Mouse (Mus musculus) kidney, embryonic 16.5 days (tissue): ENCODE measurements around the gene Ccpg1os. TPM values are rescaled to one million over a fixed set of nuclear protein-coding genes. Genes with fewer than 3 reads are reported as not detected.

Experiments
- ATAC-seq: fragments of 200-750 bp; cut with Nextera tagmentation; 2 replicates; pipeline ENCODE4 v1.8.0; 2017; ENCODE audit warnings: moderate TSS enrichment; ENCODE audit not compliant: low FRiP score, low TSS enrichment
- H3K27ac ChIP-seq: fragments of 300-500 bp; sonication (generic); 2 replicates; pipeline ENCODE4 v1.5.1; 2014; ENCODE audit warnings: low read length
- H3K27me3 ChIP-seq: fragments of 300-500 bp; sonication (generic); 2 replicates; pipeline ENCODE4 v1.6.1; 2014; ENCODE audit warnings: low read length, control low read depth, mixed read lengths; ENCODE audit not compliant: insufficient read depth
- H3K36me3 ChIP-seq: fragments of 300-500 bp; sonication (generic); 2 replicates; pipeline ENCODE4 v1.6.1; 2014; ENCODE audit warnings: low read length, control low read depth, mixed read lengths; ENCODE audit not compliant: insufficient read depth
- H3K4me1 ChIP-seq: fragments of 300-500 bp; sonication (generic); 2 replicates; pipeline ENCODE4 v1.6.1; 2014; ENCODE audit warnings: low read length, control low read depth, mixed read lengths; ENCODE audit not compliant: insufficient read depth
- H3K4me2 ChIP-seq: fragments of 300-500 bp; sonication (generic); replicated peaks from 2 replicates; pipeline ENCODE4 v1.6.1; 2014; ENCODE audit warnings: low read depth, low read length
- H3K4me3 ChIP-seq: fragments of 300-500 bp; sonication (generic); 2 replicates; pipeline ENCODE4 v1.5.1; 2014; ENCODE audit warnings: mild to moderate bottlenecking, low read length
- H3K9ac ChIP-seq: fragments of 300-500 bp; sonication (generic); replicated peaks from 2 replicates; pipeline ENCODE4 v1.6.1; 2014; ENCODE audit warnings: low read length
- H3K9me3 ChIP-seq: fragments of 300-500 bp; sonication (generic); 2 replicates; pipeline ENCODE4 v1.6.1; 2016; ENCODE audit warnings: low read length, control low read depth
- WGBS: fragments of 180-500 bp; shearing (Covaris S2); extraction: QIAGEN DNeasy Blood & Tissue Kit; methylation state at CpG from one replicate; pipeline ENCODE4 v1.1.7; 2014; 5-methylcytosine and 5-hydroxymethylcytosine counted together
- polyA plus RNA-seq: library from polyadenylated mRNA; unstranded; fragments of >200 nt; fragmentation: Nextera tagmentation; extraction: Ambion mirVana; gene quantifications from 2 replicates; pipeline ENCODE4 v1.2.1, GENCODE M21; 2015

Ccpg1os gene
- polyA plus RNA-seq = 19.5 and 23.7 TPM in 2 replicates

DNA sequence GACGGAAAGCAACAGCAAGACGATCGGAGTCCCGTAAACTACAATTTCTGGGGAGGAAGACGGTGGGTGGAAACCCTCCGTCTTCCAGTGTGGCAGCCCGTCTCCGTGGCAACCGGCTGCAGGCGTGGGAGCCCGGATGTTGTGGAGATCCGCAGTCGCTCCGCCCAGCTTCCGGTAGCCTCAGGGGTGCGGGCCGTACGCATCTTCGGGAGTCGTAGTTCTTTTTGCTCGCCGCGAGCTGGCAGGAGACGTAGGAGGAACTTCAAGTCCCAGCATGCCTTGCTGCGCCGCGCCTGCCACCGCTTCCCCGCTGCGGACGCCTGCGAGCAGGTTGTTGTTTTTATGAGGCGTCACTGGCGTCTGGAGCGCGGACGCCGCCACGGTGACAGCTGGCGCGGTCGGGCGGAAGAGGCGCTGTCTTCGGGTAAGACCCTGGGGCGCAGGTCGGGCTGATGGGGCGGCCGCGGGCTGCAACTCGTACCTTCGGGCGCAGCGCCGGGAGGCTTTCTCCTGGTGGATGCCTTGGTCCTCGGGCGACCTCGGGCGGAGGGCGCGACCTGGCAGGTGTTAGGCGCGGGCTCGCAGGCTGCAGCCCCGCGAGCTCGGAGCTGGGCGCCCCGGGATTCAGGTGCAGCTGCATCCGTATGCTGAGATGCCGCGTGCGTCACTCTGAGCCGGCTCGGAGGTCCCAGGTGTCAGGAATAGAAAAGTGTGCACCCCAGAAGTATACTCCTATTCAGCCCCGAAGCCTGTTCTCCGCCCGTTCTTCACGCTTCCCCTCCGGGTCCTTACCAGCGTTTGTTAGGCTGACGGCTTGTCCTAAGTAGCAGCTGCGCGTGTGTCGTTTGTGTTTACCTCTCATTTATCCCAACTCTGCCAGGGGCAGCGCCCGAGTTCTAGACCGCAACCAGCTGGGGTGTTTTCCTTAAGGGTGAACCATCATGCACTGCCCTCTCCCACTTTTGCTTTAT is at the start of gene Ccpg1os, which contains the start of gene Ccpg1:
TSS of gene Ccpg1os (minus strand) at position 133 of the 971 bp plus-strand sequence.
TSS of gene Ccpg1 (plus strand) at position 180 of the 971 bp plus-strand sequence.
- no peaks in the 10 kb centered on the region for H3K27me3 ChIP-seq
- H3K27ac ChIP-seq = peak within 1 kb of the TSS; percentile 61; the same call in 1 of the 2 replicates
- peak within 1 kb of the TSS; percentile 91 for H3K4me2 ChIP-seq
- peaks cover 14% of the 10 kb centered on the region for H3K4me1 ChIP-seq
- H3K9ac ChIP-seq = peak within 1 kb of the TSS; percentile 83
- H3K9me3 ChIP-seq = no peaks in the 10 kb centered on the region
- ATAC-seq = peak; percentile 100
- under 1% methylated on average over 88 of the region's 88 CpGs for WGBS
- no peaks in the 10 kb centered on the region for H3K36me3 ChIP-seq
- peak within 1 kb of the TSS; percentile 95 for H3K4me3 ChIP-seq

DNA sequence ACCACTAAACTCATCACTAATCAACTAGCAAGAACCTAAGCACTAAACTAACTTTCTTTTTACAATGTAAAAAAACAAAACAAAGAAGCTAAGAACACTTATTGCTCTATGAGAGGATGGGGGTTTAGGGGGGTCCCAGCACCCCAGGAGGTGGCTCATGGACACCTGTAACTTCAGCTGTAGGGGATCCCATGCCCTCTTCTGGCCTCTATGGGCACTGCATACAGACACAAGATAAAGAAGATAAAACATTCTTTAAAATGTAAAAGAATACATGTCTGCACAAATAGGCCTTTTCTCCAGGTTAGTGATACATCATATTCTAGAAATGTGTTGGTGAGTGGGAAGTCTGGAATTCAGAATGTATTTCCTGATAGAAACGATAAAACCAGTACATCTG is 48.2 kb upstream of the Ccpg1os start:
- Histone ChIP-seq H3K36me3 (peaks cover 20% of the 10 kb centered on the region), H3K9me3 (no peaks in the 10 kb centered on the region), H3K4me2 (no peak overlapping the region), H3K9ac (no peak overlapping the region), H3K27me3 (no peaks in the 10 kb centered on the region), H3K4me1 (no peaks in the 10 kb centered on the region), H3K4me3 (no peak overlapping the region), H3K27ac (no peak overlapping the region)
- no peak for ATAC-seq
- WGBS = 94% methylated on average over 1 of the region's 1 CpGs

GRCm38 (mm10) chr9:73031421-73031820 is 46.2 kb upstream of the Ccpg1os start:
- Histone ChIP-seq H3K4me3 (no peak overlapping the region), H3K36me3 (peaks cover 20% of the 10 kb centered on the region), H3K4me2 (no peak overlapping the region), H3K27me3 (no peaks in the 10 kb centered on the region), H3K27ac (no peak overlapping the region), H3K9me3 (no peaks in the 10 kb centered on the region), H3K9ac (no peak overlapping the region), H3K4me1 (no peaks in the 10 kb centered on the region)
- WGBS = 78% methylated on average over 4 of the region's 4 CpGs
- no peak for ATAC-seq

DNA sequence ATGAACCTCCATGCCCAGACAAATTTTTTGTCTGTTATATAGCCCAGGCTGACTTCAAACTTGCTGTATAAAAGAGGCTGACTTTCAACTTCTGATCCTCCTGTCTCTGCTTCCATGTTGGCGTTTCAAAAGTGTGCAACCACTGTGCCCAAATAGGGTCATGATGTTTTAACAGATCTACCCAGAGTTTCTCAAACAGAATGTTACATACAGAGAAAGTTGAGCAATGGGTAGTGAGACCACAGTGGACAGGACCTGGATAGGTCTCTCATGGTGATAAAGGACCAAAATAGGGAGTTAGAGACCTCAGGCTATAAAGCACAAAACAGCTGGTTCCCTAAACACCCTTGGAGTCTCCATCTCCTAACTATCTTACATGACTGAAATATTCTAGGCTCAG is 45.3 kb upstream of the Ccpg1os start:
- no peak overlapping the region for H3K27ac ChIP-seq
- WGBS = 93% methylated on average over 1 of the region's 1 CpGs
- no peaks in the 10 kb centered on the region for H3K27me3 ChIP-seq
- peaks cover 19% of the 10 kb centered on the region for H3K36me3 ChIP-seq
- no peak overlapping the region for H3K4me2 ChIP-seq
- no peak overlapping the region for H3K9ac ChIP-seq
- no peaks in the 10 kb centered on the region for H3K9me3 ChIP-seq
- H3K4me1 ChIP-seq = no peaks in the 10 kb centered on the region
- no peak overlapping the region for H3K4me3 ChIP-seq
- no peak for ATAC-seq

- ATAC-seq = no peak
- H3K27me3 ChIP-seq = no peaks in the 10 kb centered on the region
- no peaks in the 10 kb centered on the region for H3K4me1 ChIP-seq
- no peak overlapping the region for H3K27ac ChIP-seq
- H3K4me2 ChIP-seq = no peak overlapping the region
- no peak overlapping the region for H3K4me3 ChIP-seq
- peaks cover 11% of the 10 kb centered on the region; the same call in 1 of the 2 replicates for H3K36me3 ChIP-seq
- WGBS = 27% methylated on average over 17 of the region's 17 CpGs
- no peak overlapping the region for H3K9ac ChIP-seq
- H3K9me3 ChIP-seq = no peaks in the 10 kb centered on the region
These were observed 40.8 kb upstream of the Ccpg1os start for GRCm38 (mm10) chr9:73025818-73026636.

GRCm38 (mm10) chr9:73020566-73021097 is 35.5 kb upstream of the Ccpg1os start:
- no peaks in the 10 kb centered on the region for H3K9me3 ChIP-seq
- H3K27ac ChIP-seq = no peak overlapping the region
- H3K36me3 ChIP-seq = peaks cover 38% of the 10 kb centered on the region
- no peaks in the 10 kb centered on the region for H3K27me3 ChIP-seq
- H3K4me1 ChIP-seq = no peaks in the 10 kb centered on the region
- no peak for ATAC-seq
- 92% methylated on average over 5 of the region's 5 CpGs for WGBS
- no peak overlapping the region for H3K4me2 ChIP-seq
- H3K4me3 ChIP-seq = no peak overlapping the region
- H3K9ac ChIP-seq = no peak overlapping the region

GRCm38 (mm10) chr9:73019841-73020240 is 34.7 kb upstream of the Ccpg1os start:
- Histone ChIP-seq H3K4me3 (no peak overlapping the region), H3K27me3 (no peaks in the 10 kb centered on the region), H3K9ac (no peak overlapping the region), H3K36me3 (peaks cover 39% of the 10 kb centered on the region), H3K4me1 (no peaks in the 10 kb centered on the region), H3K9me3 (no peaks in the 10 kb centered on the region), H3K4me2 (no peak overlapping the region), H3K27ac (no peak overlapping the region)
- WGBS = 93% methylated on average over 10 of the region's 10 CpGs
- no peak for ATAC-seq

GRCm38 (mm10) chr9:73014724-73015123 is 29.5 kb upstream of the Ccpg1os start:
- H3K9ac ChIP-seq = no peak overlapping the region
- 80% methylated on average over 13 of the region's 13 CpGs for WGBS
- no peaks in the 10 kb centered on the region for H3K27me3 ChIP-seq
- peaks cover 51% of the 10 kb centered on the region for H3K36me3 ChIP-seq
- no peak overlapping the region for H3K27ac ChIP-seq
- no peak for ATAC-seq
- H3K4me2 ChIP-seq = no peak overlapping the region
- no peaks in the 10 kb centered on the region for H3K4me1 ChIP-seq
- no peaks in the 10 kb centered on the region for H3K9me3 ChIP-seq
- H3K4me3 ChIP-seq = no peak overlapping the region

GRCm38 (mm10) chr9:73012629-73013028 is 27.4 kb upstream of the Ccpg1os start:
- Histone ChIP-seq H3K27ac (no peak overlapping the region), H3K36me3 (peaks cover 42% of the 10 kb centered on the region), H3K9me3 (no peaks in the 10 kb centered on the region), H3K27me3 (no peaks in the 10 kb centered on the region), H3K9ac (no peak overlapping the region), H3K4me1 (no peaks in the 10 kb centered on the region), H3K4me2 (no peak overlapping the region), H3K4me3 (no peak overlapping the region)
- ATAC-seq = no peak
- 92% methylated on average over 4 of the region's 4 CpGs for WGBS
